In the genomic region with DNA sequence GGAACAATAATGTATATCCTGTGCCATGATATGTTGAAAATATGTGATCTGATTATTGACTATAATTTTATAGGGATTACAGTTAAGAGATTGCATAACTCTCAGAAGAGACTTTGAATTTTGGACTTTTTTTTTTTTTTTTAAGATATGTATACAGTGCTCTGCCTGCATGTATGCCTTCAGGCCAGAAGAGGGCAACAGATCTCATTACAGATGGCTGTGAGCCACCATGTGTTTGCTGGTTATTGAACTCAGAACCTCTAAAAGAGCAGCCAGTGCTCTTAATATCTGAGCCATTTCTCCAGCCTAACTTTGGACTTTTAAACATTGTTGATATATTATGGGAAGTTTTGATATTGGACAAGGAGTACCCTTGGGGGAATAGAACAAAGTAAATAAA, we compare ENCODE assay signal across 8 mouse cellular contexts. TPM values are rescaled to one million over a fixed set of nuclear protein-coding genes. Genes with fewer than 3 reads are reported as not detected.
DNase-seq lines count a peak whose midpoint lies in the region; ATAC-seq and TF ChIP-seq lines count a peak whose summit lies in the region.

No protein-coding gene starts in this region.

- no peak overlapping the region for H3K9ac ChIP-seq in kidney, postnatal 0 days (ENCODE audit: low read depth, low read length)
- no peak overlapping the region for H3K9ac ChIP-seq in kidney, embryonic 15.5 days
- H3K9ac ChIP-seq in intestine, embryonic 15.5 days, result no peak overlapping the region

- no peak overlapping the region for H3K27ac ChIP-seq in kidney, postnatal 0 days
- no peak overlapping the region for H3K27ac ChIP-seq in kidney, embryonic 15.5 days
- no peak overlapping the region for H3K27ac ChIP-seq in intestine, embryonic 15.5 days

- peak; percentile 71 for DNase-seq in kidney, postnatal 0 days (ENCODE audit: low spot score)
- DNase-seq in CD4-positive helper T cell, adult 2 months (ENCODE audit: low read depth, low spot score), result peak; percentile 42
- no peak for DNase-seq in Patski (ENCODE audit: low read depth, low spot score)
- peak; percentile 35 for DNase-seq in retina, embryonic 14.5 days (ENCODE audit: low spot score)
- DNase-seq in left cerebral cortex, postnatal 10 days (ENCODE audit: extremely low spot score in 1 of 2, low spot score in 2 of 2), result no peak

- CTCF ChIA-PET in Patski (lab: Charles Lee), result interaction anchor here (0.9 to 3.9 kb wide), 4 partner anchors 11 to 140 kb away, joined by 3 to 26 read pairs (median 4); no protein-coding TSS in a partner anchor

- peak; percentile 87 for TF ChIP-seq CTCF in kidney, postnatal 0 days (IDR thresholded peaks at IDR 0.05; ENCODE audit: low read depth)
- TF ChIP-seq CTCF in Patski (IDR thresholded peaks at IDR 0.05), result peak; percentile 83

- peaks cover 10% of the 10 kb centered on the region; the same call in 1 of the 2 replicates for H3K36me3 ChIP-seq in kidney, postnatal 0 days (ENCODE audit: insufficient read depth, low read length)
- peaks cover 24% of the 10 kb centered on the region for H3K36me3 ChIP-seq in kidney, embryonic 15.5 days
- H3K36me3 ChIP-seq in intestine, embryonic 15.5 days, result peaks cover 10% of the 10 kb centered on the region; the same call in 1 of the 2 replicates

- ATAC-seq in kidney, postnatal 0 days (replicated peaks; ENCODE audit: low FRiP score, low read depth), result no peak
- no peak for ATAC-seq in kidney, embryonic 15.5 days (replicated peaks; ENCODE audit: low FRiP score)
- no peak for ATAC-seq in Patski
- peak; percentile 62; the same call in 1 of the 2 replicates for ATAC-seq in intestine, embryonic 15.5 days
- no peak for ATAC-seq in frontal cortex, adult (ENCODE audit: low TSS enrichment)

- no peak overlapping the region for H3K4me3 ChIP-seq in kidney, postnatal 0 days (replicated peaks; ENCODE audit: low read depth, low read length)
- no peak overlapping the region for H3K4me3 ChIP-seq in kidney, embryonic 15.5 days (replicated peaks)
- no peak overlapping the region for H3K4me3 ChIP-seq in intestine, embryonic 15.5 days (replicated peaks)

- no peaks in the 10 kb centered on the region for H3K27me3 ChIP-seq in kidney, postnatal 0 days (ENCODE audit: insufficient read depth, low read length)
- H3K27me3 ChIP-seq in kidney, embryonic 15.5 days, result no peaks in the 10 kb centered on the region
- H3K27me3 ChIP-seq in Patski, result no peaks in the 10 kb centered on the region
- no peaks in the 10 kb centered on the region for H3K27me3 ChIP-seq in intestine, embryonic 15.5 days (replicated peaks)

- no peaks in the 10 kb centered on the region for H3K4me1 ChIP-seq in kidney, postnatal 0 days (replicated peaks; ENCODE audit: insufficient read depth, low read length)
- no peaks in the 10 kb centered on the region for H3K4me1 ChIP-seq in kidney, embryonic 15.5 days
- H3K4me1 ChIP-seq in intestine, embryonic 15.5 days (replicated peaks), result no peaks in the 10 kb centered on the region

- POLR2A ChIA-PET in Patski (lab: Charles Lee), result interaction anchor here (0.6 kb wide), 1 partner anchor 94 kb away, joined by 3 read pairs; no protein-coding TSS in a partner anchor

- no peaks in the 10 kb centered on the region for H3K9me3 ChIP-seq in kidney, postnatal 0 days (replicated peaks; ENCODE audit: low read length)
- no peaks in the 10 kb centered on the region for H3K9me3 ChIP-seq in kidney, embryonic 15.5 days (replicated peaks)
- no peaks in the 10 kb centered on the region for H3K9me3 ChIP-seq in intestine, embryonic 15.5 days

- intact Hi-C loops in left cerebral cortex, postnatal 10 days (cut with DNase I), result no loop called here

- no peak overlapping the region for H3K4me2 ChIP-seq in kidney, postnatal 0 days (ENCODE audit: low read length)
- no peak overlapping the region for H3K4me2 ChIP-seq in kidney, embryonic 15.5 days
- no peak overlapping the region for H3K4me2 ChIP-seq in intestine, embryonic 15.5 days (replicated peaks)

- in situ Hi-C loops in Patski (cut with MboI; ENCODE audit: low pct_unique_long_range_greater_than_20kb), result no loop called here

RNA-seq across cellular contexts. Expression of a gene that starts 12.1 kb away (rescaled TPM):
- polyA plus RNA-seq in kidney, postnatal 0 days (2015; fragmentation: Nextera tagmentation; extraction: Ambion mirVana), result 128 and 137 TPM in 2 replicates
- polyA plus RNA-seq in kidney, embryonic 15.5 days (2015; fragmentation: Nextera tagmentation; extraction: Ambion mirVana), result 142 and 144 TPM in 2 replicates
- 163 TPM for polyA plus RNA-seq in Patski (2021)
- polyA plus RNA-seq in intestine, embryonic 15.5 days (2015; fragmentation: Nextera tagmentation; extraction: Ambion mirVana), result 167 and 190 TPM in 2 replicates
- 100 to 1,000 TPM; 151 to 156 TPM for total RNA-seq in left cerebral cortex, postnatal 10 days (2021)

RNA-seq across cellular contexts. Expression of a gene that starts 12.3 kb away (rescaled TPM):
- 66.0 and 67.7 TPM in 2 replicates for polyA plus RNA-seq in kidney, postnatal 0 days (2015; fragmentation: Nextera tagmentation; extraction: Ambion mirVana)
- polyA plus RNA-seq in kidney, embryonic 15.5 days (2015; fragmentation: Nextera tagmentation; extraction: Ambion mirVana), result 110 and 111 TPM in 2 replicates
- polyA plus RNA-seq in Patski (2021), result 52.7 TPM
- polyA plus RNA-seq in intestine, embryonic 15.5 days (2015; fragmentation: Nextera tagmentation; extraction: Ambion mirVana), result 91.1 and 97.2 TPM in 2 replicates
- total RNA-seq in left cerebral cortex, postnatal 10 days (2021), result 10 to 100 TPM; 43.7 to 45.1 TPM

Comparison
In these comparisons a context has a peak if more than half of its experiments do, and no peak if none do; other contexts are left out.
1. DNase-seq: peak in kidney, postnatal 0 days (single experiment), CD4-positive helper T cell, adult 2 months (single experiment) and retina, embryonic 14.5 days (single experiment); none in Patski (single experiment) and left cerebral cortex, postnatal 10 days (0 of 2).